Mouse (Mus musculus): Measurements from ENCODE around the gene Mapk10.

DNA sequence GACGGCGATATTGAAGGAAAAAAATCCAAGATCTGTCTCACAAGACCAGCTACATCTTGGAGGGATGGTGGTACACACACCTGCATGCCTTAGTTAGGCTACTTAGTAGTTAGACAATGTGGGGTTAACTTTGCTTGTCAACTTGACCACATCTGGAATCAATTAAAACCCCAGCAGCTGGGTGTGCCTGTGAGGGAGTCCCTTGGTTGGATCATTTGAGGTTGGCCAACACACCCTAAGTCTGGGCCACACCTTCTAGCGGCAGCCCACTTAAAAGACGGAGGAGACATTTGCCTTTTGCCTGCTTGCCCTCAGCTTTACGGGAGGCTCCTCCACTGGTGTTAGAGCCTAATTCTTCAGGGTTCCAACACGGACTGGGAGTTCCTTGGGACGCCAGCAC lies 209.0 kb downstream of the Mapk10 start:
- no peak for TF ChIP-seq GATA2 (IDR thresholded peaks at IDR 0.05; ENCODE audit: borderline replicate concordance, low read depth, low read length)
- TF ChIP-seq CTCF (IDR thresholded peaks at IDR 0.05; ENCODE audit: low read depth, low read length), result no peak

Data from G1E (cell line).